Mouse (Mus musculus) myocyte (in vitro differentiated cells): ENCODE data around the gene Ppp1r17. TPM values are rescaled to one million over a fixed set of nuclear protein-coding genes. Genes with fewer than 3 reads are reported as not detected.
A peak's percentile ranks its signal among the peaks of the same experiment; 100 is the strongest.

Experiments used
- H3K27me3 ChIP-seq: one replicate; pipeline ENCODE4 v1.6.1; 2011; ENCODE audit not compliant: control insufficient read depth, insufficient read depth, insufficient read length
- H3K36me3 ChIP-seq: one replicate; pipeline ENCODE4 v1.6.1; 2011; ENCODE audit not compliant: control insufficient read depth, insufficient read depth
- H3K4me2 ChIP-seq: one replicate; pipeline ENCODE4 v1.6.1; 2011; ENCODE audit warnings: low read depth, control low read depth
- H3K4me3 ChIP-seq: one replicate; pipeline ENCODE4 v1.5.1; 2011; ENCODE audit warnings: mild to moderate bottlenecking, control low read depth, moderate library complexity
- H3K79me2 ChIP-seq: one replicate; pipeline ENCODE4 v1.6.1; 2011; ENCODE audit not compliant: control insufficient read depth, insufficient read depth
- H3ac ChIP-seq: one replicate; pipeline ENCODE4 v1.6.1; 2011; ENCODE audit not compliant: control insufficient read depth, insufficient read length
- MYOD1 ChIP-seq, 3 experiments: IDR thresholded peaks; one replicate each; pipeline ENCODE4 v1.6.1; 2011; ENCODE audit warnings: control low read depth in 2 of 3, low read depth in 2 of 3, mild to moderate bottlenecking in 2 of 3, moderate library complexity in 1 of 3; ENCODE audit not compliant: insufficient read length in 2 of 3, control insufficient read depth in 1 of 3
- POLR2A ChIP-seq: IDR thresholded peaks from one replicate; pipeline ENCODE4 v1.6.1; 2011; ENCODE audit warnings: low read depth, mild to moderate bottlenecking, control low read depth, moderate library complexity; ENCODE audit not compliant: insufficient read length
- polyA plus RNA-seq: library from polyadenylated mRNA; unstranded; fragments of >200 nt; fragmentation: generic; extraction: Trizol; gene quantifications from one replicate; pipeline ENCODE4 v1.2.1, GENCODE M21; 2012; ENCODE audit warnings: missing spikeins

Gene Ppp1r17
- polyA plus RNA-seq, 1 experiment, result not detected

DNA sequence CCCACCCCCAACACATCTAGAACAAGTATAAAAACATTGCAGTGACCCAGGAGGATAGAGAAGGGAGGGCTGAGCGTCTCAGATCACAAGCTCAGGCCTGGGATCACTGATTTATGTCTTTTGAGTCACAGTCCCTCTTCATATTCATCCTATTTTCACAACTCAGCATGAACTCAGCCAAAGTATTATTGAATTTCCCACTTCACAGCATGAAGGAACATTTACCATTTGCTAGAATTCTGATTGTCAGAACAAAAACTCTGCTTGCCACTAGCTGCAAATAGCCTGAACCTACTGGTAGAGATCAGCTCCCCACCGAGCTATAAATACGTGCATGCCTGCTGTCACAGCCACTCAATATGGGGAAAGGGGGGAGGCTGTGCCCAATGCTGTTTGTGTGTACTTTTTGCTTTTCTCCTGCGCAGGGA, 59.1 kb downstream of the Ppp1r17 start:
- Histone ChIP-seq H3K4me3 (no peak overlapping the region), H3K79me2 (no peaks in the 10 kb centered on the region), H3K36me3 (no peaks in the 10 kb centered on the region), H3K4me2 (no peak overlapping the region), H3K27me3 (no peaks in the 10 kb centered on the region), H3ac (no peak overlapping the region)
- TF ChIP-seq MYOD1 (IDR thresholded peaks at IDR 0.05; ENCODE audit: control insufficient read depth in 1 of 3, insufficient read length in 2 of 3, low read depth in 2 of 3) (peak in 1 of 3 experiments; percentile 42), POLR2A (no peak)

Other genes starting within 250 kb of the Ppp1r17 start
- not detected for gene Itprid1, start 180.6 kb upstream of the Ppp1r17 start, polyA plus RNA-seq